Mouse (Mus musculus) MEL (cell line): Measurements from ENCODE around the gene A630095N17Rik. TPM values are rescaled to one million over a fixed set of nuclear protein-coding genes. Genes with fewer than 3 reads are reported as not detected.

Source experiments
- DNase-seq: peaks from one replicate; pipeline ENCODE4 v3.0.0; 2011; ENCODE audit warnings: low read depth, low spot score
- H3K27ac ChIP-seq: 2 replicates; pipeline ENCODE4 v1.5.1; 2012; ENCODE audit warnings: low read depth, mild to moderate bottlenecking, control low read depth, low read length, moderate library complexity; ENCODE audit not compliant: control insufficient read depth
- H3K27me3 ChIP-seq, 2 experiments: fragments of 150-350 bp in 1 of 2; sonication (generic) in 1 of 2; 2 replicates each; pipeline ENCODE4 v1.6.1; 2012; ENCODE audit warnings: low read length in 2 of 2, mild to moderate bottlenecking in 2 of 2, improper control_type of control experiment in 1 of 2, moderate library complexity in 1 of 2; ENCODE audit not compliant: insufficient read depth in 2 of 2, control insufficient read depth in 1 of 2
- H3K36me3 ChIP-seq, 2 experiments: 2 replicates each; pipeline ENCODE4 v1.6.1; 2012 to 2014; ENCODE audit warnings: low read length in 2 of 2, improper control_type of control experiment in 1 of 2, inconsistent platforms in 1 of 2, mild to moderate bottlenecking in 1 of 2; ENCODE audit not compliant: insufficient read depth in 2 of 2, control insufficient read depth in 1 of 2
- H3K4me1 ChIP-seq, 2 experiments: fragments of 150-350 bp in 1 of 2; sonication (generic) in 1 of 2; 2 replicates each; pipeline ENCODE4 v1.6.1; 2012; ENCODE audit warnings: low read length in 2 of 2, improper control_type of control experiment in 1 of 2, mild to moderate bottlenecking in 1 of 2; ENCODE audit not compliant: insufficient read depth in 2 of 2, control insufficient read depth in 1 of 2
- H3K4me3 ChIP-seq, 2 experiments: fragments of 150-350 bp in 1 of 2; sonication (generic) in 1 of 2; 2 replicates each; pipeline ENCODE4 v1.5.1; 2012; ENCODE audit warnings: low read depth in 2 of 2, low read length in 2 of 2, mild to moderate bottlenecking in 2 of 2, moderate library complexity in 2 of 2, control low read depth in 1 of 2, improper control_type of control experiment in 1 of 2; ENCODE audit not compliant: control insufficient read depth in 1 of 2, insufficient read depth in 1 of 2
- H3K79me2 ChIP-seq: 2 replicates; pipeline ENCODE4 v1.6.1; 2012; ENCODE audit warnings: mild to moderate bottlenecking, low read length, moderate library complexity; ENCODE audit not compliant: control insufficient read depth, poor library complexity, insufficient read depth
- H3K9ac ChIP-seq: 2 replicates; pipeline ENCODE4 v1.6.1; 2012; ENCODE audit warnings: low read depth, mild to moderate bottlenecking, control low read depth, low read length, moderate library complexity; ENCODE audit not compliant: control insufficient read depth, poor library complexity, severe bottlenecking
- H3K9me3 ChIP-seq: fragments of 150-350 bp; sonication (generic); replicated peaks from 2 replicates; pipeline ENCODE4 v1.6.1; 2012; ENCODE audit warnings: mild to moderate bottlenecking, low read length, improper control_type of control experiment, moderate library complexity; ENCODE audit not compliant: insufficient read depth
- BHLHE40 ChIP-seq: IDR thresholded peaks from 2 replicates; pipeline ENCODE4 v1.6.1; 2012; ENCODE audit warnings: low read depth, mild to moderate bottlenecking, inconsistent platforms, low read length, improper control_type of control experiment, borderline replicate concordance
- CHD1 ChIP-seq: IDR thresholded peaks from 2 replicates; pipeline ENCODE4 v1.6.1; 2012; ENCODE audit warnings: low read depth, mild to moderate bottlenecking, inconsistent platforms, low read length, improper control_type of control experiment
- CHD2 ChIP-seq: IDR thresholded peaks from 2 replicates; pipeline ENCODE4 v1.6.1; 2011; ENCODE audit warnings: low read length, improper control_type of control experiment
- CTCF ChIP-seq, 3 experiments: IDR thresholded peaks in 2 of 3; conservative IDR thresholded peaks in 1 of 3; 2 replicates each; pipeline ENCODE4 v1.5.1; 2011 to 2012; ENCODE audit warnings: low read length in 3 of 3, low read depth in 2 of 3, mild to moderate bottlenecking in 2 of 3, improper control_type of control experiment in 1 of 3, inconsistent platforms in 1 of 3, mixed read lengths in 1 of 3, moderate library complexity in 1 of 3; ENCODE audit not compliant: control insufficient read depth in 1 of 3, insufficient read depth in 1 of 3, poor library complexity in 1 of 3, severe bottlenecking in 1 of 3
- E2F4 ChIP-seq: IDR thresholded peaks from 2 replicates; pipeline ENCODE4 v1.6.1; 2011; ENCODE audit warnings: low read depth, low read length, improper control_type of control experiment, borderline replicate concordance
- ELF1 ChIP-seq: IDR thresholded peaks from 2 replicates; pipeline ENCODE4 v1.6.1; 2014; ENCODE audit warnings: low read depth, mild to moderate bottlenecking, inconsistent platforms, low read length, improper control_type of control experiment, moderate library complexity
- EP300 ChIP-seq, 2 experiments: IDR thresholded peaks; 2 replicates each; pipeline ENCODE4 v1.6.1; 2011; ENCODE audit warnings: improper control_type of control experiment in 2 of 2, low read length in 2 of 2, low read depth in 1 of 2, mild to moderate bottlenecking in 1 of 2
- ETS1 ChIP-seq: IDR thresholded peaks from 2 replicates; pipeline ENCODE4 v1.6.1; 2012; ENCODE audit warnings: low read depth, mild to moderate bottlenecking, inconsistent platforms, low read length, improper control_type of control experiment, moderate library complexity
- GABPA ChIP-seq: IDR thresholded peaks from 2 replicates; pipeline ENCODE4 v1.6.1; 2012; ENCODE audit warnings: low read depth, mild to moderate bottlenecking, inconsistent platforms, low read length, improper control_type of control experiment, moderate library complexity
- GATA1 ChIP-seq: IDR thresholded peaks from 2 replicates; pipeline ENCODE4 v1.6.1; 2011; ENCODE audit warnings: low read depth, low read length, improper control_type of control experiment
- KAT2A ChIP-seq: conservative IDR thresholded peaks from 2 replicates; pipeline ENCODE4 v1.6.1; 2012; ENCODE audit warnings: low read depth, low read length, improper control_type of control experiment, inconsistent platforms
- MAFK ChIP-seq: IDR thresholded peaks from 2 replicates; pipeline ENCODE4 v1.6.1; 2011; ENCODE audit warnings: low read depth, mild to moderate bottlenecking, low read length, improper control_type of control experiment, borderline replicate concordance
- MAX ChIP-seq: IDR thresholded peaks from 2 replicates; pipeline ENCODE4 v1.6.1; 2011; ENCODE audit warnings: low read length, improper control_type of control experiment
- MAZ ChIP-seq: IDR thresholded peaks from 2 replicates; pipeline ENCODE4 v1.6.1; 2012; ENCODE audit warnings: low read depth, mild to moderate bottlenecking, inconsistent platforms, low read length, improper control_type of control experiment
- MEF2A ChIP-seq: IDR thresholded peaks from 2 replicates; pipeline ENCODE4 v1.6.1; 2014; ENCODE audit warnings: low read depth, mild to moderate bottlenecking, inconsistent platforms, low read length, improper control_type of control experiment; ENCODE audit not compliant: poor library complexity, insufficient replicate concordance, severe bottlenecking; ENCODE audit errors: extremely low read depth
- MXI1 ChIP-seq: IDR thresholded peaks from 2 replicates; pipeline ENCODE4 v1.6.1; 2011; ENCODE audit warnings: mild to moderate bottlenecking, low read depth, low read length, improper control_type of control experiment
- MYB ChIP-seq: IDR thresholded peaks from 2 replicates; pipeline ENCODE4 v1.6.1; 2011; ENCODE audit warnings: mild to moderate bottlenecking, low read depth, low read length, improper control_type of control experiment
- MYC ChIP-seq: IDR thresholded peaks from 2 replicates; pipeline ENCODE4 v1.6.1; 2011; ENCODE audit warnings: low read depth, mild to moderate bottlenecking, low read length, improper control_type of control experiment, moderate library complexity
- NELFE ChIP-seq: IDR thresholded peaks from 2 replicates; pipeline ENCODE4 v1.6.1; 2011; ENCODE audit warnings: low read depth, low read length, improper control_type of control experiment
- NRF1 ChIP-seq: IDR thresholded peaks from 2 replicates; pipeline ENCODE4 v1.6.1; 2014; ENCODE audit warnings: low read depth, mild to moderate bottlenecking, inconsistent platforms, low read length, improper control_type of control experiment, moderate library complexity; ENCODE audit not compliant: poor library complexity, insufficient read depth, severe bottlenecking
- POLR2AphosphoS2 ChIP-seq: IDR thresholded peaks from 2 replicates; pipeline ENCODE4 v1.6.1; 2011; ENCODE audit warnings: low read length, improper control_type of control experiment
- RAD21 ChIP-seq: IDR thresholded peaks from 2 replicates; pipeline ENCODE4 v1.6.1; 2011; ENCODE audit warnings: mild to moderate bottlenecking, low read depth, low read length, improper control_type of control experiment
- RCOR1 ChIP-seq: IDR thresholded peaks from 2 replicates; pipeline ENCODE4 v1.6.1; 2012; ENCODE audit warnings: low read depth, mild to moderate bottlenecking, inconsistent platforms, low read length, improper control_type of control experiment
- SIN3A ChIP-seq: IDR thresholded peaks from 2 replicates; pipeline ENCODE4 v1.6.1; 2012; ENCODE audit warnings: low read length, improper control_type of control experiment, inconsistent platforms
- SMC3 ChIP-seq: IDR thresholded peaks from 2 replicates; pipeline ENCODE4 v1.6.1; 2011; ENCODE audit warnings: low read depth, low read length, improper control_type of control experiment
- TAL1 ChIP-seq: IDR thresholded peaks from 2 replicates; pipeline ENCODE4 v1.6.1; 2012; ENCODE audit warnings: mild to moderate bottlenecking, inconsistent platforms, low read length, moderate library complexity, mixed read lengths
- TBP ChIP-seq: IDR thresholded peaks from 2 replicates; pipeline ENCODE4 v1.8.0; 2011; ENCODE audit warnings: low read depth, low read length, improper control_type of control experiment
- TCF12 ChIP-seq: IDR thresholded peaks from 2 replicates; pipeline ENCODE4 v1.6.1; 2014; ENCODE audit warnings: low read depth, mild to moderate bottlenecking, inconsistent platforms, low read length, improper control_type of control experiment, moderate library complexity
- USF1 ChIP-seq: IDR thresholded peaks from 2 replicates; pipeline ENCODE4 v1.6.1; 2014; ENCODE audit warnings: low read depth, mild to moderate bottlenecking, inconsistent platforms, low read length, improper control_type of control experiment, moderate library complexity
- ZC3H11A ChIP-seq: IDR thresholded peaks from 2 replicates; pipeline ENCODE4 v1.6.1; 2012; ENCODE audit warnings: low read depth, mild to moderate bottlenecking, inconsistent platforms, low read length, improper control_type of control experiment
- ZNF384 ChIP-seq: IDR thresholded peaks from 2 replicates; pipeline ENCODE4 v1.6.1; 2012; ENCODE audit warnings: low read depth, mild to moderate bottlenecking, inconsistent platforms, low read length, improper control_type of control experiment
- polyA plus RNA-seq, 2 experiments: library from polyadenylated mRNA; stranded (reverse) in 1 of 2; unstranded in 1 of 2; fragments of >175 nt in 1 of 2; fragments of >200 nt in 1 of 2; gene quantifications; 2 replicates each; pipeline versions ENCODE4 v1.2.1 to v1.2.4; 2012; ENCODE audit warnings: low replicate concordance in 2 of 2, low read depth in 1 of 2; ENCODE audit not compliant: insufficient read length in 2 of 2, insufficient read depth in 1 of 2, missing spikeins in 1 of 2
- total RNA-seq: library from RNA; depleted of rRNA; stranded (reverse); fragments of 300-350 nt; gene quantifications from 2 replicates; pipeline ENCODE4 v1.2.3, GENCODE M21; 2012

A630095N17Rik gene
- total and polyA plus RNA-seq, 3 experiments = 0.58 to 0.82 TPM; not detected in 1

DNA sequence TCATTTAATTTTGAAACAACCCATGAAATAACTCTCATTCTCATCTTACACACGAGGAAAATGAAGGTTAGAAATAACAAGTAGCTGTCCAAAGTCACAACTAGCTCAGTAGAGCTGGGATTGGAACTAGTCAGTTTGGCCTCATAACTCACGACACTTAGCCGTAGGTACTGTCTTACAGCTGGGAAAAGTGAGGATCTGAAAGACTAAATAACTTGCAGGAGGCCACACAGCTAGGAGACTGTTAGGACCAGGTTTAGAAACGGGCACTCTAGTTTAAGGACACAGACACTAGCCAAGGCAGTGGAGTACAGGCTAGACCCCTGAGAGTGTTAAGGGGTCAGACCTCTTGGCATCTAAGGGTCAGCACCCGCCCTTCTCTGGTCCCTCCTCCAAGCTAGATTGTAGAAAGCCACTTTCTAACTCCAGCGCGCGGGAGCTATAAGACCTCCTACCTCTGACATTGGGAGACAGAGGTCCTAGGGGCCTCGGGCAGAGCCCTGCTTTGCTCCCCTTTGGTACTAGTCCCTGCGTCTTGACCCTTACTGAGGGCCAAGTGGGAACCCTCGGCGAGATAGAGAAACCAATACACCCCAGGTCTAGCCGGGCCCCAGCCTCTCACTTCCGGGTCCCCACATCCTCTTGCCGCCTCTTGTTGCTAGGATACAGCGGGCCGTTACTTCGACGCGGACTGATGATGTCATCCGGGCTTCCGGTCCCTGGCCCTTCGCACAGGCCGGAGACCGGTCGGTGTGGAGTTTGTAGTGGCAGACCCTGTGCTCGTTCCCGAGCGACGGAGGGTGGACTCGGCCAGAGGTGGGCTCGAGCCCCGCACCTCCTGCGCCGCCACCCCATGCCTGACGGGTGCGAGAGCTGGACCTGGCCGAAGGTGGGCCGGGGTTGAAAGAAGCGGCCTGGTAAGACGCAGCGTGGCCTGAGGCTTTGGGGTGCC lies 21.5 kb downstream of the A630095N17Rik start, which contains the start of the genes Glb1l and Stk16 (continued):
- TF ChIP-seq MAX (no peak), GABPA (no peak), MEF2A (no peak), SIN3A (peak; percentile 99)

DNA sequence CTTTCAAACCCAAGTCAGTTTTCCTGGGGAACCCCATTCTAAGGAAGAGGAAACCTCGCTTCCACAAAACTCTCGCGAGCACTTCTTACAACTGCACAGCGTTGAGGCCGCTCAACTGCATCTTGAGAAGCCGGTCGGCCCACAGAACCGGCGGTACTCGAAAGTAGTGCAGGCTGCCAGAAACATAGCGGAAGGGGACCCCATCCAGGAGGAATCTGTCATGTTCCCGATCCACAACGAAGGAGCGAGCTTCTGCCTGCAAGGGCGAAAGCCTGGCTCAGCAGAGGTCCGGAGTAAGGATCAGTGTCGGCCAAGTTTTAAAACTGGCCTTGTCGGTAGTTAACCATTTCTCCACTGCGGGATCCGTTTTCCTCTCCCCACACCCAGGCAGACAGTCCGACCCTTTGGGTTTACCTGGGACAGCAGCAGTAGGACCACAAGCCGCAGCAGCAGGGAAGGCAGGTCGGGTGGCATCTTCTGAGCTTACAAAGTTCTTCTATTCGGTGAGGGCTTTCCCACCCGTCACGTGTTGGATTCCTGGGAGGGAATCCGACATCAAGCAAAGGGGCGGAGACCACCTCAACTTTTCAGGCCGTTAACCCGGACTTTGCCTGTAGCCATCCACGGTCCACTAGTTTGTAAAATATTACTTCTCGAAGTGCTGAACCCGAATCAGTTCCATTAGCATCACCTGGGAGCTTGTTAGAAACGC lies 22.8 kb downstream of the A630095N17Rik start:
- Histone ChIP-seq H3K36me3 (peaks cover 4 to 33% of the 10 kb centered on the region in 2 experiments; a peak in 3 of 4 replicates), H3K27ac (peak overlapping the region; percentile 84), H3K9ac (peak overlapping the region; percentile 96), H3K4me1 (peaks cover 2 to 34% of the 10 kb centered on the region in 2 experiments; a peak in 3 of 4 replicates), H3K4me3 (peak overlapping the region; percentile 50 to 89), H3K27me3 (no peaks in the 10 kb centered on the region), H3K9me3 (no peaks in the 10 kb centered on the region), H3K79me2 (peaks cover 40% of the 10 kb centered on the region)
- peak; percentile 88 for DNase-seq
- 0 out of 2 replicates have a peak, but pooled peaks have one; percentile 22 for TF ChIP-seq TCF12
- TF ChIP-seq TBP = peak; percentile 85
- TF ChIP-seq MAFK = no peak
- peak; percentile 64 for TF ChIP-seq CHD2
- TF ChIP-seq NELFE = peak; percentile 84
- TF ChIP-seq TAL1 = no peak
- peak; percentile 91 for TF ChIP-seq POLR2AphosphoS2
- TF ChIP-seq NRF1 = no peak
- TF ChIP-seq USF1 = peak; percentile 93
- TF ChIP-seq ZC3H11A = no peak
- TF ChIP-seq KAT2A = no peak; the same call in 1 of the 2 replicates
- no peak for TF ChIP-seq RCOR1
- TF ChIP-seq CHD1 = no peak
- TF ChIP-seq CTCF (IDR thresholded peaks at IDR 0.05 in 2 of 3, conservative IDR thresholded peaks at IDR 0.05 in 1 of 3; ENCODE audit: control insufficient read depth in 1 of 3, insufficient read depth in 1 of 3, low read depth in 2 of 3, low read length in 3 of 3, poor library complexity in 1 of 3, severe bottlenecking in 1 of 3) = no peak
- no peak for TF ChIP-seq MEF2A
- peak; percentile 60 for TF ChIP-seq BHLHE40
- no peak for TF ChIP-seq SMC3
- TF ChIP-seq EP300 (IDR thresholded peaks at IDR 0.05; ENCODE audit: low read depth in 1 of 2, low read length in 2 of 2) = no peak
- TF ChIP-seq E2F4 = no peak
- peak; percentile 87 for TF ChIP-seq MAX
- no peak for TF ChIP-seq RAD21
- TF ChIP-seq ELF1 = peak; percentile 5; the same call in 1 of the 2 replicates
- no peak for TF ChIP-seq ZNF384
- TF ChIP-seq MAZ = no peak
- no peak for TF ChIP-seq GATA1
- TF ChIP-seq ETS1 = no peak
- peak; percentile 13; the same call in 1 of the 2 replicates for TF ChIP-seq SIN3A
- peak; percentile 24; the same call in 1 of the 2 replicates for TF ChIP-seq MYC
- peak; percentile 80 for TF ChIP-seq MXI1
- TF ChIP-seq MYB = no peak
- no peak for TF ChIP-seq GABPA
